Mouse (Mus musculus) ES-Bruce4 (cell line): ENCODE data around the gene Ift43. TPM values are rescaled to one million over a fixed set of nuclear protein-coding genes. Genes with fewer than 3 reads are reported as not detected.

Experiments
- H3K27ac ChIP-seq: 2 replicates; pipeline ENCODE4 v1.5.1; 2012; ENCODE audit warnings: low read length, inconsistent platforms; ENCODE audit not compliant: insufficient read depth
- H3K27me3 ChIP-seq: 2 replicates; pipeline ENCODE4 v1.6.1; 2012; ENCODE audit warnings: mild to moderate bottlenecking, low read length, inconsistent platforms; ENCODE audit not compliant: control insufficient read depth, poor library complexity, insufficient read depth, severe bottlenecking
- H3K36me3 ChIP-seq: 2 replicates; pipeline ENCODE4 v1.6.1; 2012; ENCODE audit warnings: inconsistent platforms, mild to moderate bottlenecking, low read length, moderate library complexity; ENCODE audit not compliant: control insufficient read depth, poor library complexity, insufficient read depth, severe bottlenecking
- H3K4me1 ChIP-seq: one replicate; pipeline ENCODE4 v1.8.1; 2011; ENCODE audit warnings: low read length; ENCODE audit not compliant: control insufficient read depth, insufficient read depth
- H3K4me3 ChIP-seq: 2 replicates; pipeline ENCODE4 v1.5.1; 2011; ENCODE audit warnings: low read depth, mild to moderate bottlenecking, low read length
- H3K9ac ChIP-seq: 2 replicates; pipeline ENCODE4 v1.6.1; 2012; ENCODE audit warnings: low read depth, mild to moderate bottlenecking, inconsistent platforms; ENCODE audit not compliant: poor library complexity, severe bottlenecking
- H3K9me3 ChIP-seq: replicated peaks from 2 replicates; pipeline ENCODE4 v1.6.1; 2012; ENCODE audit warnings: mild to moderate bottlenecking, low read length, inconsistent platforms; ENCODE audit not compliant: control insufficient read depth, poor library complexity, insufficient read depth, severe bottlenecking
- CTCF ChIP-seq: IDR thresholded peaks from one replicate; pipeline ENCODE4 v1.8.1; 2011; ENCODE audit warnings: low read depth, low read length
- EP300 ChIP-seq: IDR thresholded peaks from 2 replicates; pipeline ENCODE4 v1.6.1; 2011; ENCODE audit warnings: low read depth, low read length; ENCODE audit not compliant: insufficient read depth
- POLR2A ChIP-seq: IDR thresholded peaks from one replicate; pipeline ENCODE4 v1.8.1; 2011; ENCODE audit warnings: low read length; ENCODE audit not compliant: insufficient read depth
- polyA plus RNA-seq: library from polyadenylated mRNA; stranded (reverse); fragments of >200 nt; gene quantifications from 2 replicates; pipeline ENCODE4 v1.2.4, GENCODE M21; 2011; ENCODE audit warnings: low read depth; ENCODE audit not compliant: missing spikeins, insufficient read depth, insufficient read length

Ift43 gene
- polyA plus RNA-seq, 1 experiment, result 44.2 TPM

DNA sequence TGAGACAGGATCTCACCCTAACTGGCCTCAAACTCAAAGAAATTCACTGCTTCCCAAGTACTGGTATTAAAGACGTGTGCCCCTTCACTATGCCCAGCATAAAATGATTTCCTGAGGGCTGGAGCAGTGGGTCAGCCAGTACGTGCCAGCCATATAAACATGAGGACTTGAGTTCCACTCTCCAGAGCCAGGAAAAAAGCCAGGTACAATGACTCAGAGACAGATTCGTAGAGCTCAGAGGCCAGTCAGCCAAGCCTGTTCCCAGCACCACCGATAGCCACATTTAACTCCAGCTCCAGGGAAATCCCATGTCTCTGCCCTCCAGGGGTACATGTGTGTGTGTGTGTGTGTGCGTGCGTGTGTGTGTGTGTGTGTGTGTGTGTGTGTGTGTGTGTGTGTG lies 42.6 kb upstream of the Ift43 start:
- no peaks in the 10 kb centered on the region for H3K4me1 ChIP-seq
- H3K36me3 ChIP-seq, result no peaks in the 10 kb centered on the region
- TF ChIP-seq EP300, result no peak
- no peak for TF ChIP-seq POLR2A
- no peak for TF ChIP-seq CTCF
- H3K4me3 ChIP-seq, result no peak overlapping the region
- no peak overlapping the region for H3K9ac ChIP-seq
- H3K27me3 ChIP-seq, result no peaks in the 10 kb centered on the region
- no peak overlapping the region for H3K27ac ChIP-seq
- H3K9me3 ChIP-seq, result no peaks in the 10 kb centered on the region; the same call in 1 of the 2 replicates

DNA sequence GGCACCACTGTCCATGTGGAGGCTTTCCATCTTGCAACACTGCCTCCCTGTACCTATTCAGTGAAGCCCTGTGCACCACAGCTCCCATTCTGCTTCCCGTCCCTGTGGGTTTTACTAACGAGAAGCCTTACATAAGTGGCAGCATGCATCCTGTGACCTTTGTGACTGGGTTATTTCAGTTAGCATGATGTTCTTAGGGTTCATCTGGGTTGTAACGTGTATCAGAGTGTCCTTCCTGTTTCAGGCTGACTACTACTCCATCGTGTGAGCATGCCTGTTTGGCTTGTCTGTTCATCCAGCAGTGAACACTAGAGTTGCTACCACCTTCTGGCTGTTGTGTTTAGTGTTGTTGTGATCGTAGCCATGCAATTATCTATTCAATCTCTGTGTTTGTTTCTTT lies 36.2 kb upstream of the Ift43 start:
- no peak overlapping the region for H3K27ac ChIP-seq
- no peaks in the 10 kb centered on the region; the same call in 1 of the 2 replicates for H3K9me3 ChIP-seq
- H3K4me3 ChIP-seq, result no peak overlapping the region
- no peaks in the 10 kb centered on the region for H3K4me1 ChIP-seq
- no peak for TF ChIP-seq CTCF
- no peak for TF ChIP-seq POLR2A
- no peak for TF ChIP-seq EP300
- H3K27me3 ChIP-seq, result no peaks in the 10 kb centered on the region
- no peak overlapping the region for H3K9ac ChIP-seq
- H3K36me3 ChIP-seq, result no peaks in the 10 kb centered on the region

DNA sequence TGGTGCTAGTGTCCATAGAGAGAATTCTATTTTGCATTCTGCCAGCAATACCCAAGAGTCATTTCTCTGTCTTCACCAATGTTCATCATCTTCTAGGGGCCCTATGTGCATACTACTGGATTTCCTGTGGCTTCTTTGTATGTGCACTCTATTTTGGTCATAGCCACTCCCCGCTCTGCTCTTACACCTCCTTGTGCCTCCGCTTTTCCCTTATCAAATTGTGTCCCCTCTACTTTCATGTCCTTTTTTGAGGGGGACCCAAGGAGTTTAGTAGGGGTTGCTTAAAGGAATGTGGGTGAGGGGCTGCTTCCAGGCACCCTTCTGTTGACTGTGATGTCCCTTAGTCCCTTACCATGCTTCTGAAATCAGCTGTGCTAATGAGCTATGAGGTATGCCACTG lies 35.6 kb upstream of the Ift43 start:
- no peaks in the 10 kb centered on the region; the same call in 1 of the 2 replicates for H3K9me3 ChIP-seq
- no peaks in the 10 kb centered on the region for H3K4me1 ChIP-seq
- H3K27me3 ChIP-seq, result no peaks in the 10 kb centered on the region
- H3K27ac ChIP-seq, result no peak overlapping the region
- no peaks in the 10 kb centered on the region for H3K36me3 ChIP-seq
- no peak for TF ChIP-seq POLR2A
- no peak for TF ChIP-seq EP300
- no peak for TF ChIP-seq CTCF
- no peak overlapping the region for H3K9ac ChIP-seq
- no peak overlapping the region for H3K4me3 ChIP-seq

DNA sequence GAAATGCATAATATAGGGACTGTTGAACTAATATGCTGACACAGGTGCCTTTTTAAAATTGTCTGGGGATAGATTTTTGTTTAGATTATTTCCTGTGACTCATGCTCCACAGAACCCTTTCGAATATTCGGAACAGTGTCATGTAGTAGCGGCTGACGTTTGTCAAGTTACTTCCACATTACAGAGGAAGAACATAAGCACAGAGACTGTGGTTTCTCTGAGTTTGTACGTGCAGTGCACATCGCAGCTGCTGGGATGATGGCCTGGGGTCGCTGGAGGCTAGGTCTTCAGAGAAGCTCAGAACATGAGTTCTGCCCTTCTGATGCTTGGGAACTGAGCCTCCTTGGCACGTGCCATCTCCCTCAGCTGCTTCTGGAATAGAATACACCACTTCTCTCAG lies 35.0 kb upstream of the Ift43 start:
- H3K9ac ChIP-seq, result no peak overlapping the region
- no peaks in the 10 kb centered on the region for H3K36me3 ChIP-seq
- no peaks in the 10 kb centered on the region; the same call in 1 of the 2 replicates for H3K9me3 ChIP-seq
- H3K4me3 ChIP-seq, result no peak overlapping the region
- no peaks in the 10 kb centered on the region for H3K27me3 ChIP-seq
- no peaks in the 10 kb centered on the region for H3K4me1 ChIP-seq
- TF ChIP-seq CTCF, result no peak
- no peak for TF ChIP-seq EP300
- TF ChIP-seq POLR2A, result no peak
- H3K27ac ChIP-seq, result no peak overlapping the region

DNA sequence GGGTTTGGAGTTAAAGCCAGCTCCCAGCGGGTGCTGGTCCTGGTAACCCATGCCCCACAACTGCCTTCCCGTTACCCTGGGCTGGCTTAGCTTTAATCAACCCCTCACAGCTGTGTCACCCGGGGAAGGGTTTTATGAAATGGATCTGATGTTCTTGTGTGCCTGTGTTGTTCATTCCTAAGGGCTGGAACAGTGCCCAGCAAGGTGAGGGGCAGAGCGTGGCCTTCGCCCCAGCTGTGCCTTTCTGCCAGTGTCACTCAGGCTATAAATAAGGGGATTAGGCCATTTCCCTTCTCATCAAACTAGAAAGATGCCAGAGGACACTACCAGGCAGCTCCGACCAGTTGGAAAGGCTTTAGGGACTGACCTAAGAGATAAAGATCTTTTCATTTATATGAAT lies 32.5 kb upstream of the Ift43 start:
- Histone ChIP-seq H3K9me3 (no peaks in the 10 kb centered on the region), H3K27me3 (no peaks in the 10 kb centered on the region), H3K9ac (no peak overlapping the region), H3K36me3 (no peaks in the 10 kb centered on the region), H3K27ac (no peak overlapping the region), H3K4me3 (no peak overlapping the region), H3K4me1 (no peaks in the 10 kb centered on the region)
- TF ChIP-seq POLR2A (no peak), CTCF (no peak), EP300 (no peak)

DNA sequence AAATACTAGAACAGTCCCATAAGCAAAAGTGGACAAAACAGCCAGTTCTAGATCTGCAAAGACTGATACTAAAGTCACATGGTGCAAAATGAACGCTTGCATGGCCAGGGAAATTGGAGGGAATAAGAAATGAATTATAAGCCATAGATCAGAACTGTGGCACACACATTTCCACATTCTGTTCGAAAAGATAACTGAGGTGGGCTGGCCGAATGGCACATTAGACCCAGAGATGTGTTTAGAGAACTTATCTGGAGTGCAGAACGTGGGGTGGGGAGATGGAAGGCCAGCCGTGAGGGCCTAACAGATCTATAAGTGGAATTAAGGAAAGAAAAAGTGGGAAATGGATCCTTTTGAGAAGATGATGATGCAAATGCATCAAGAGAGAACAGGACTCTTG lies 30.9 kb upstream of the Ift43 start:
- Histone ChIP-seq H3K9ac (no peak overlapping the region), H3K4me3 (no peak overlapping the region), H3K36me3 (no peaks in the 10 kb centered on the region), H3K27me3 (no peaks in the 10 kb centered on the region), H3K27ac (no peak overlapping the region), H3K9me3 (no peaks in the 10 kb centered on the region), H3K4me1 (no peaks in the 10 kb centered on the region)
- TF ChIP-seq POLR2A (no peak), CTCF (no peak), EP300 (no peak)
